Mouse (Mus musculus) neural tube, embryonic 14.5 days (tissue): ENCODE measurements around the gene Sfmbt1. TPM values are rescaled to one million over a fixed set of nuclear protein-coding genes. Genes with fewer than 3 reads are reported as not detected.

Experiments
- ATAC-seq: fragments of 200-750 bp; cut with Nextera tagmentation; 2 replicates; pipeline ENCODE4 v1.8.0; 2017; ENCODE audit warnings: low read depth, mild to moderate bottlenecking, moderate TSS enrichment, moderate library complexity
- H3K27ac ChIP-seq: fragments of 300-500 bp; sonication (generic); 2 replicates; pipeline ENCODE4 v1.5.1; 2014; ENCODE audit warnings: low read depth, mild to moderate bottlenecking, control low read depth, low read length, moderate library complexity, mixed read lengths
- H3K27me3 ChIP-seq: fragments of 300-500 bp; sonication (generic); 2 replicates; pipeline ENCODE4 v1.6.1; 2014; ENCODE audit warnings: low read length; ENCODE audit not compliant: control insufficient read depth, insufficient read depth
- H3K36me3 ChIP-seq: fragments of 300-500 bp; sonication (generic); 2 replicates; pipeline ENCODE4 v1.6.1; 2014; ENCODE audit warnings: low read length, mixed read lengths; ENCODE audit not compliant: control insufficient read depth, insufficient read depth
- H3K4me1 ChIP-seq: fragments of 300-500 bp; sonication (generic); 2 replicates; pipeline ENCODE4 v1.6.1; 2014; ENCODE audit warnings: low read length; ENCODE audit not compliant: control insufficient read depth, insufficient read depth
- H3K4me2 ChIP-seq: fragments of 300-500 bp; sonication (generic); 2 replicates; pipeline ENCODE4 v1.6.1; 2014; ENCODE audit warnings: mild to moderate bottlenecking, low read depth, low read length, control low read depth
- H3K4me3 ChIP-seq: fragments of 300-500 bp; sonication (generic); 2 replicates; pipeline ENCODE4 v1.5.1; 2014; ENCODE audit warnings: low read depth, low read length, control low read depth, mixed read lengths
- H3K9ac ChIP-seq: fragments of 300-500 bp; sonication (generic); replicated peaks from 2 replicates; pipeline ENCODE4 v1.6.1; 2014; ENCODE audit warnings: low read depth, mild to moderate bottlenecking, control low read depth, low read length, mixed read lengths
- H3K9me3 ChIP-seq: fragments of 300-500 bp; sonication (generic); 2 replicates; pipeline ENCODE4 v1.6.1; 2016; ENCODE audit warnings: low read length; ENCODE audit not compliant: control insufficient read depth
- WGBS: fragments of 180-500 bp; shearing (Covaris S2); extraction: QIAGEN DNeasy Blood & Tissue Kit; methylation state at CpG from one replicate; pipeline ENCODE4 v1.1.7; 2014; 5-methylcytosine and 5-hydroxymethylcytosine counted together
- polyA plus RNA-seq: library from polyadenylated mRNA; unstranded; fragments of >200 nt; fragmentation: Nextera tagmentation; extraction: Ambion mirVana; gene quantifications from 2 replicates; pipeline ENCODE4 v1.2.1, GENCODE M21; 2014

The Sfmbt1 gene
- polyA plus RNA-seq, 1 experiment from 2014 or later = 22.1 TPM

- no peaks in the 10 kb centered on the region for H3K27me3 ChIP-seq
- no peaks in the 10 kb centered on the region for H3K36me3 ChIP-seq
- H3K9me3 ChIP-seq = no peaks in the 10 kb centered on the region
- peaks cover 13% of the 10 kb centered on the region for H3K4me1 ChIP-seq
- no peak overlapping the region for H3K27ac ChIP-seq
- ATAC-seq = peak; percentile 35; the same call in 1 of the 2 replicates
- peak overlapping the region; percentile 83 for H3K9ac ChIP-seq
- H3K4me2 ChIP-seq = peak overlapping the region; percentile 75
- peak overlapping the region; percentile 77 for H3K4me3 ChIP-seq
- 17% methylated on average over 17 of the region's 17 CpGs for WGBS
These were observed 111.8 kb downstream of the Sfmbt1 start for GRCm38 (mm10) chr14:30826174-30827140.

GRCm38 (mm10) chr14:30827480-30827879, 112.8 kb downstream of the Sfmbt1 start:
- H3K36me3 ChIP-seq = no peaks in the 10 kb centered on the region
- H3K9ac ChIP-seq = no peak overlapping the region
- no peak overlapping the region for H3K4me3 ChIP-seq
- H3K9me3 ChIP-seq = no peaks in the 10 kb centered on the region
- ATAC-seq = no peak
- H3K4me2 ChIP-seq = no peak overlapping the region
- H3K4me1 ChIP-seq = peaks cover 13% of the 10 kb centered on the region
- H3K27ac ChIP-seq = no peak overlapping the region
- H3K27me3 ChIP-seq = no peaks in the 10 kb centered on the region
- WGBS = 73% methylated on average over 4 of the region's 4 CpGs

GRCm38 (mm10) chr14:30828077-30828476, 113.4 kb downstream of the Sfmbt1 start:
- H3K27me3 ChIP-seq = no peaks in the 10 kb centered on the region
- peaks cover 13% of the 10 kb centered on the region for H3K4me1 ChIP-seq
- 91% methylated on average over 4 of the region's 4 CpGs for WGBS
- no peak for ATAC-seq
- no peaks in the 10 kb centered on the region for H3K9me3 ChIP-seq
- no peaks in the 10 kb centered on the region for H3K36me3 ChIP-seq
- H3K9ac ChIP-seq = no peak overlapping the region
- no peak overlapping the region for H3K27ac ChIP-seq
- no peak overlapping the region for H3K4me3 ChIP-seq
- H3K4me2 ChIP-seq = no peak overlapping the region

GRCm38 (mm10) chr14:30828635-30829460, 114.2 kb downstream of the Sfmbt1 start:
- H3K36me3 ChIP-seq = no peaks in the 10 kb centered on the region

GRCm38 (mm10) chr14:30837416-30837996, 122.9 kb downstream of the Sfmbt1 start:
- WGBS = 89% methylated on average over 14 of the region's 14 CpGs
- Histone ChIP-seq H3K4me2 (no peak overlapping the region), H3K9ac (no peak overlapping the region), H3K36me3 (no peaks in the 10 kb centered on the region), H3K27ac (no peak overlapping the region), H3K27me3 (no peaks in the 10 kb centered on the region), H3K4me1 (no peaks in the 10 kb centered on the region), H3K4me3 (no peak overlapping the region), H3K9me3 (no peaks in the 10 kb centered on the region)
- ATAC-seq = no peak

More at GRCm38 (mm10) chr14:30828635-30829460, 114.2 kb downstream of the Sfmbt1 start:
- no peak for ATAC-seq
- H3K9ac ChIP-seq = no peak overlapping the region
- no peak overlapping the region for H3K4me2 ChIP-seq
- H3K9me3 ChIP-seq = no peaks in the 10 kb centered on the region
- peaks cover 13% of the 10 kb centered on the region for H3K4me1 ChIP-seq
- H3K27ac ChIP-seq = no peak overlapping the region
- WGBS = 89% methylated on average over 11 of the region's 11 CpGs
- no peaks in the 10 kb centered on the region for H3K27me3 ChIP-seq
- H3K4me3 ChIP-seq = no peak overlapping the region

GRCm38 (mm10) chr14:30843701-30844100, 129.1 kb downstream of the Sfmbt1 start:
- no peak overlapping the region for H3K4me2 ChIP-seq
- H3K4me1 ChIP-seq = no peaks in the 10 kb centered on the region
- no peak for ATAC-seq
- H3K4me3 ChIP-seq = no peak overlapping the region
- 96% methylated on average over 3 of the region's 3 CpGs for WGBS
- no peak overlapping the region for H3K27ac ChIP-seq
- no peak overlapping the region for H3K9ac ChIP-seq
- H3K36me3 ChIP-seq = no peaks in the 10 kb centered on the region
- no peaks in the 10 kb centered on the region for H3K27me3 ChIP-seq
- H3K9me3 ChIP-seq = no peaks in the 10 kb centered on the region

- no peak overlapping the region for H3K4me2 ChIP-seq
- no peaks in the 10 kb centered on the region for H3K4me1 ChIP-seq
- H3K4me3 ChIP-seq = no peak overlapping the region
- no peak overlapping the region for H3K9ac ChIP-seq
- H3K36me3 ChIP-seq = no peaks in the 10 kb centered on the region
- no peaks in the 10 kb centered on the region for H3K9me3 ChIP-seq
- no peak for ATAC-seq
- no peak overlapping the region for H3K27ac ChIP-seq
- 82% methylated on average over 5 of the region's 5 CpGs for WGBS
- H3K27me3 ChIP-seq = no peaks in the 10 kb centered on the region
These were observed 135.9 kb downstream of the Sfmbt1 start for GRCm38 (mm10) chr14:30850504-30850903.

GRCm38 (mm10) chr14:30852325-30852724, 137.7 kb downstream of the Sfmbt1 start:
- no peak overlapping the region for H3K9ac ChIP-seq
- H3K4me2 ChIP-seq = no peak overlapping the region
- H3K36me3 ChIP-seq = no peaks in the 10 kb centered on the region
- H3K4me3 ChIP-seq = no peak overlapping the region
- no peak overlapping the region for H3K27ac ChIP-seq
- no peaks in the 10 kb centered on the region for H3K4me1 ChIP-seq
- H3K9me3 ChIP-seq = no peaks in the 10 kb centered on the region
- 94% methylated on average over 5 of the region's 5 CpGs for WGBS
- H3K27me3 ChIP-seq = no peaks in the 10 kb centered on the region
- no peak for ATAC-seq
